Mouse (Mus musculus): Measurements from ENCODE around the gene Lrfn2. TPM values are rescaled to one million over a fixed set of nuclear protein-coding genes. Genes with fewer than 3 reads are reported as not detected.

Lrfn2 gene
- total RNA-seq, 2 experiments from 2014 or later: not detected

- peak; percentile 88 for ATAC-seq (replicated peaks; ENCODE audit: low FRiP score, low TSS enrichment, poor library complexity, severe bottlenecking)
Measured at GRCm38 (mm10) chr17:49029556-49030268, 97.5 kb downstream of the Lrfn2 start.

GRCm38 (mm10) chr17:49030269-49030615, 98.1 kb downstream of the Lrfn2 start:
- no peak for ATAC-seq (replicated peaks; ENCODE audit: low FRiP score, low TSS enrichment, poor library complexity, severe bottlenecking)

- no peak for ATAC-seq (replicated peaks; ENCODE audit: low FRiP score, low TSS enrichment, poor library complexity, severe bottlenecking)
Measured at GRCm38 (mm10) chr17:49030841-49031240, 98.7 kb downstream of the Lrfn2 start.

- ATAC-seq (replicated peaks; ENCODE audit: low FRiP score, low TSS enrichment, poor library complexity, severe bottlenecking): no peak
Measured at GRCm38 (mm10) chr17:49031790-49032189, 99.6 kb downstream of the Lrfn2 start.

- no peak for ATAC-seq (replicated peaks; ENCODE audit: low FRiP score, low TSS enrichment, poor library complexity, severe bottlenecking)
Measured at GRCm38 (mm10) chr17:49033276-49033675, 101.1 kb downstream of the Lrfn2 start.

- ATAC-seq (replicated peaks; ENCODE audit: low FRiP score, low TSS enrichment, poor library complexity, severe bottlenecking): no peak
Measured at GRCm38 (mm10) chr17:49033686-49034250, 101.6 kb downstream of the Lrfn2 start.

GRCm38 (mm10) chr17:49035052-49035451, 102.9 kb downstream of the Lrfn2 start:
- ATAC-seq (replicated peaks; ENCODE audit: low FRiP score, low TSS enrichment, poor library complexity, severe bottlenecking): no peak

GRCm38 (mm10) chr17:49037163-49037950, 105.2 kb downstream of the Lrfn2 start:
- no peak for ATAC-seq (replicated peaks; ENCODE audit: low FRiP score, low TSS enrichment, poor library complexity, severe bottlenecking)

GRCm38 (mm10) chr17:49043806-49044640, 111.8 kb downstream of the Lrfn2 start:
- no peak for ATAC-seq (replicated peaks; ENCODE audit: low FRiP score, low TSS enrichment, poor library complexity, severe bottlenecking)

- ATAC-seq (replicated peaks; ENCODE audit: low FRiP score, low TSS enrichment, poor library complexity, severe bottlenecking): no peak
Measured at GRCm38 (mm10) chr17:49047921-49048320, 115.7 kb downstream of the Lrfn2 start.

GRCm38 (mm10) chr17:49051231-49051630, 119.1 kb downstream of the Lrfn2 start:
- no peak for ATAC-seq (replicated peaks; ENCODE audit: low FRiP score, low TSS enrichment, poor library complexity, severe bottlenecking)

- no peak for ATAC-seq (replicated peaks; ENCODE audit: low FRiP score, low TSS enrichment, poor library complexity, severe bottlenecking)
Measured at GRCm38 (mm10) chr17:49061141-49061540, 129.0 kb downstream of the Lrfn2 start.

GRCm38 (mm10) chr17:49063789-49064188, 131.6 kb downstream of the Lrfn2 start:
- ATAC-seq (replicated peaks; ENCODE audit: low FRiP score, low TSS enrichment, poor library complexity, severe bottlenecking): no peak

- no peak for ATAC-seq (replicated peaks; ENCODE audit: low FRiP score, low TSS enrichment, poor library complexity, severe bottlenecking)
Measured at GRCm38 (mm10) chr17:49064526-49064925, 132.3 kb downstream of the Lrfn2 start.

- ATAC-seq (replicated peaks; ENCODE audit: low FRiP score, low TSS enrichment, poor library complexity, severe bottlenecking): no peak
Measured at GRCm38 (mm10) chr17:49065050-49065449, 132.9 kb downstream of the Lrfn2 start.

GRCm38 (mm10) chr17:49066748-49067147, 134.6 kb downstream of the Lrfn2 start:
- no peak for ATAC-seq (replicated peaks; ENCODE audit: low FRiP score, low TSS enrichment, poor library complexity, severe bottlenecking)

- ATAC-seq (replicated peaks; ENCODE audit: low FRiP score, low TSS enrichment, poor library complexity, severe bottlenecking): no peak
Measured at GRCm38 (mm10) chr17:49078168-49078567, 146.0 kb downstream of the Lrfn2 start.

- ATAC-seq (replicated peaks; ENCODE audit: low FRiP score, low TSS enrichment, poor library complexity, severe bottlenecking): no peak
Measured at GRCm38 (mm10) chr17:49079647-49080046, 147.5 kb downstream of the Lrfn2 start.

GRCm38 (mm10) chr17:49083594-49084380, 151.6 kb downstream of the Lrfn2 start:
- ATAC-seq (replicated peaks; ENCODE audit: low FRiP score, low TSS enrichment, poor library complexity, severe bottlenecking): no peak
